Mouse (Mus musculus): ENCODE measurements around the gene Dennd1a.

- TF ChIP-seq CTCF (IDR thresholded peaks at IDR 0.05; ENCODE audit: low read depth) (no peak), EP300 (IDR thresholded peaks at IDR 0.05; ENCODE audit: low read depth) (no peak)
These were observed 28.1 kb downstream of the Dennd1a start for GRCm38 (mm10) chr2:38259052-38259451.

Data from liver, postnatal 0 days (tissue).